Mouse (Mus musculus) ES-Bruce4 (cell line): ENCODE data around the gene Kalrn.

Experiments
- CTCF ChIP-seq: IDR thresholded peaks from one replicate; pipeline ENCODE4 v1.8.1; 2011; ENCODE audit warnings: low read depth, low read length
- EP300 ChIP-seq: IDR thresholded peaks from 2 replicates; pipeline ENCODE4 v1.6.1; 2011; ENCODE audit warnings: low read depth, low read length; ENCODE audit not compliant: insufficient read depth

GRCm38 (mm10) chr16:34089528-34090095 lies 483.7 kb downstream of the Kalrn start:
- TF ChIP-seq CTCF (no peak), EP300 (no peak)
